Mouse (Mus musculus): ENCODE measurements at regions not wholly inside any gene's neighbourhood (a gene's known extent, or its start where the extent isn't known, plus 50 kb on each side); places are given as distances from the start of the nearest gene placed in this dataset.

DNA sequence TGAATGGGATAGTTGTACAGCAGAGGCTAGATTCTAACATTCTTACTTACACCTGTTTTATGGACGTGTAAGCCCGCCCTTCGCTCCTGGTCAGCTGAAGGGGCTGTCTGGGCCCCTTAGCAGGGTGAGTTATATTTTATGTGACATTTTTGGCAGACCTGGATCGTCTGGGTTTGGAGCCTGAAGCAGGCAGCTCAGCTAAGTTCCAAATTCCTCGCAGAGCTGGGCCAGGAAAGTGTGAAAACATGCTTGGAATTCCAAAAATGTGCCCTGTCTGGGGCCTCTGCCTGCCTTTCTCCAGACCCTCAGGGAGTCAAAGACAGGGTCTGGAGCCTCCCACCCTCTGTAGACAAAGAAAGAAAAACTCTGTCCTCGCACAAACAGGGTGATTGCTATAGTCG lies 51.1 kb upstream of the Hs6st1 start:
- TF ChIP-seq CTCF (conservative IDR thresholded peaks at IDR 0.05; ENCODE audit: insufficient read depth, insufficient read length, low read depth, low read length) (no peak), POLR2A (IDR thresholded peaks at IDR 0.05; ENCODE audit: low read depth, low read length) (no peak)

All from kidney, adult 2 months (tissue).